ENCODE assay signal across 11 mouse cellular contexts in genomic region chr5:35313826-35314586, GRCm38 (mm10). TPM values are rescaled to one million over a fixed set of nuclear protein-coding genes. Genes with fewer than 3 reads are reported as not detected.
DNase-seq lines count a peak whose midpoint lies in the region; ATAC-seq and TF ChIP-seq lines count a peak whose summit lies in the region.
"Had no signal": no experiment of that assay in that cellular context is flagged by ENCODE, and none has a peak within 500 bp of the region (broad histone marks: within the 10 kb centered on the region; RNA-seq: fewer than 3 reads in every experiment).

No protein-coding gene starts in this region.

- peak overlapping the region; percentile 16 for H3K4me3 ChIP-seq in cerebellum, adult 2 months (replicated peaks; ENCODE audit: insufficient read depth, low read depth, low read length)
- H3K4me3 ChIP-seq in CH12.LX (replicated peaks in 1 of 3; ENCODE audit: low read depth in 2 of 3, low read length in 2 of 3, poor library complexity in 1 of 3): no peak overlapping the region
- H3K4me3 ChIP-seq in embryonic facial prominence, embryonic 14.5 days (ENCODE audit: low read depth, low read length): peak overlapping the region; percentile 27
- H3K4me3 ChIP-seq in liver, embryonic 15.5 days (replicated peaks): no peak overlapping the region
- H3K4me3 ChIP-seq: erythroblast, embryonic 14.5 days had no signal

- DNase-seq in cerebellum, adult 2 months: peak; percentile 53 to 59
- DNase-seq in cerebellum, postnatal 4 days (ENCODE audit: low spot score in 2 of 2): no peak
- DNase-seq in CH12.LX (ENCODE audit: extremely low read depth): no peak
- peak; percentile 8 for DNase-seq in embryonic facial prominence, embryonic 14.5 days (ENCODE audit: low spot score)
- DNase-seq in kidney, adult 18-20 months: peak; percentile 39
- peak; percentile 21 for DNase-seq in splenic B cell, adult 2 months (ENCODE audit: low read depth, low spot score)
- no peak for DNase-seq in adrenal gland, postnatal 10 days

- TF ChIP-seq POLR2A in cerebellum, adult 2 months (IDR thresholded peaks at IDR 0.05; ENCODE audit: borderline replicate concordance, insufficient read depth, low read length): no peak
- TF ChIP-seq POLR2A in CH12.LX (IDR thresholded peaks at IDR 0.05; ENCODE audit: low read depth, low read length): no peak

- in situ Hi-C loops in CH12.LX (cut with MboI; ENCODE audit: low pct_ligation_motif_present, low pct_unique_long_range_greater_than_20kb, low sequenced_read_pairs): no loop called here

- ATAC-seq in embryonic facial prominence, embryonic 14.5 days (ENCODE audit: low read depth): no peak; the same call in 1 of the 2 replicates
- ATAC-seq in liver, embryonic 15.5 days (ENCODE audit: insufficient read depth): no peak

- dilution Hi-C loops in CH12.LX (cut with MboI; ENCODE audit: extremely low pct_ligation_motif_present, extremely low pct_unique_long_range_greater_than_20kb, low sequenced_read_pairs): no loop called here

- peaks cover 24% of the 10 kb centered on the region for H3K4me1 ChIP-seq in cerebellum, adult 2 months (ENCODE audit: control insufficient read depth, insufficient read depth, low read length)
- H3K4me1 ChIP-seq in CH12.LX (ENCODE audit: control insufficient read depth in 1 of 2, insufficient read depth in 2 of 2): peaks cover 7% of the 10 kb centered on the region in 2 experiments
- no peaks in the 10 kb centered on the region; the same call in 1 of the 2 replicates for H3K4me1 ChIP-seq in embryonic facial prominence, embryonic 14.5 days (ENCODE audit: control insufficient read depth, insufficient read depth, low read length)
- no peaks in the 10 kb centered on the region for H3K4me1 ChIP-seq in liver, embryonic 15.5 days (replicated peaks)

- H3K27me3 ChIP-seq in cerebellum, adult 2 months (ENCODE audit: control insufficient read depth, insufficient read depth, low read length): no peaks in the 10 kb centered on the region; the same call in 1 of the 2 replicates
- peaks cover 92% of the 10 kb centered on the region for H3K27me3 ChIP-seq in CH12.LX (replicated peaks)
- peaks cover 19% of the 10 kb centered on the region for H3K27me3 ChIP-seq in embryonic facial prominence, embryonic 14.5 days (replicated peaks; ENCODE audit: control insufficient read depth, insufficient read depth, low read length)
- H3K27me3 ChIP-seq in liver, embryonic 15.5 days: peaks cover 28% of the 10 kb centered on the region
- H3K27me3 ChIP-seq in splenic B cell, adult 2 months (ENCODE audit: control insufficient read depth, insufficient read depth, low read length, poor library complexity, severe bottlenecking): no peaks in the 10 kb centered on the region

- no peaks in the 10 kb centered on the region for H3K36me3 ChIP-seq in CH12.LX (replicated peaks in 1 of 2; ENCODE audit: control insufficient read depth in 1 of 2, insufficient read depth in 1 of 2, low read length in 1 of 2)
- no peaks in the 10 kb centered on the region for H3K36me3 ChIP-seq in embryonic facial prominence, embryonic 14.5 days (ENCODE audit: control insufficient read depth, insufficient read depth, low read length)
- no peaks in the 10 kb centered on the region for H3K36me3 ChIP-seq in liver, embryonic 15.5 days (replicated peaks)
- H3K36me3 ChIP-seq in splenic B cell, adult 2 months (ENCODE audit: control insufficient read depth, insufficient read depth, low read length, poor library complexity, severe bottlenecking): no peaks in the 10 kb centered on the region

- no peak for TF ChIP-seq RAD21 in CH12.LX (IDR thresholded peaks at IDR 0.05; ENCODE audit: low read depth, low read length)

- no peak for TF ChIP-seq EP300 in CH12.LX (IDR thresholded peaks at IDR 0.05; ENCODE audit: low read length)

- 16% methylated on average over 18 of the region's 18 CpGs for WGBS in cerebellum, adult 2 months
- 16% methylated on average over 18 of the region's 18 CpGs for WGBS in embryonic facial prominence, embryonic 14.5 days
- WGBS in liver, embryonic 15.5 days (ENCODE audit: insufficient replicate concordance): 14% methylated on average over 18 of the region's 18 CpGs

- H3K9ac ChIP-seq in CH12.LX (ENCODE audit: insufficient read depth, low read depth): no peak overlapping the region
- H3K9ac ChIP-seq in embryonic facial prominence, embryonic 14.5 days (ENCODE audit: low read depth, low read length): 0 out of 2 replicates have a peak overlapping the region, but pooled peaks have one; percentile 30
- H3K9ac ChIP-seq in liver, embryonic 15.5 days: no peak overlapping the region

- H3K9me3 ChIP-seq in CH12.LX (replicated peaks; ENCODE audit: low read length): no peaks in the 10 kb centered on the region
- H3K9me3 ChIP-seq in embryonic facial prominence, embryonic 14.5 days (ENCODE audit: control insufficient read depth, low read length): no peaks in the 10 kb centered on the region
- no peaks in the 10 kb centered on the region for H3K9me3 ChIP-seq in liver, embryonic 15.5 days (replicated peaks)

- peak overlapping the region; percentile 95 for H3K4me2 ChIP-seq in CH12.LX (ENCODE audit: insufficient read depth, low read depth, poor library complexity, severe bottlenecking)
- peak overlapping the region; percentile 54 for H3K4me2 ChIP-seq in embryonic facial prominence, embryonic 14.5 days (ENCODE audit: low read depth, low read length)
- peak overlapping the region; percentile 0 for H3K4me2 ChIP-seq in liver, embryonic 15.5 days

- TF ChIP-seq CTCF in cerebellum, adult 2 months (IDR thresholded peaks at IDR 0.05; ENCODE audit: borderline replicate concordance, insufficient read depth, low read depth, low read length): no peak
- TF ChIP-seq CTCF in CH12.LX (conservative IDR thresholded peaks at IDR 0.05 in 1 of 2, IDR thresholded peaks at IDR 0.05 in 1 of 2; ENCODE audit: low read depth in 2 of 2, low read length in 2 of 2): no peak

- H3K79me2 ChIP-seq in CH12.LX (replicated peaks; ENCODE audit: control insufficient read depth, extremely low read depth, insufficient read depth, poor library complexity, severe bottlenecking): no peaks in the 10 kb centered on the region

- no peak overlapping the region for H3K27ac ChIP-seq in cerebellum, adult 2 months (ENCODE audit: insufficient read depth, low read length)
- H3K27ac ChIP-seq in CH12.LX (ENCODE audit: insufficient read depth, low read depth): no peak overlapping the region
- H3K27ac ChIP-seq in embryonic facial prominence, embryonic 14.5 days (replicated peaks; ENCODE audit: low read depth, low read length): no peak overlapping the region
- H3K27ac ChIP-seq in liver, embryonic 15.5 days (replicated peaks): no peak overlapping the region

TF ChIP-seq in CH12.LX, 34 proteins besides CTCF, POLR2A, EP300 and RAD21:
- TF ChIP-seq KAT2A (IDR thresholded peaks at IDR 0.05; ENCODE audit: insufficient replicate concordance, low read length): no peak
- TF ChIP-seq ZMIZ1 (IDR thresholded peaks at IDR 0.05; ENCODE audit: low read depth, low read length): no peak
- no peak for TF ChIP-seq GABPA (IDR thresholded peaks at IDR 0.05; ENCODE audit: insufficient replicate concordance, low read depth, low read length)
- no peak for TF ChIP-seq ETS1 (conservative IDR thresholded peaks at IDR 0.05; ENCODE audit: low read depth, low read length)
- TF ChIP-seq NELFE (IDR thresholded peaks at IDR 0.05; ENCODE audit: low read depth, low read length): no peak
- TF ChIP-seq CHD1 (IDR thresholded peaks at IDR 0.05; ENCODE audit: low read depth, low read length): no peak
- no peak for TF ChIP-seq MYC (IDR thresholded peaks at IDR 0.05; ENCODE audit: low read depth, low read length)
TF ChIP-seq in CH12.LX: peak in this region for 0.

RNA-seq across cellular contexts. Expression of gene Adra2c, which starts 35.9 kb away (rescaled TPM):
- 8.4 and 9.1 TPM in 2 replicates for polyA plus RNA-seq in cerebellum, adult 2 months (2012; rRNA removed)
- total RNA-seq in CH12.LX (2012; rRNA removed) (not detected in 2 replicates), CH12.LX (2014; rRNA removed) (not detected in 2 replicates)
- polyA plus RNA-seq in CH12.LX (2012; ENCODE audit: insufficient read length, low read depth): not detected in 2 replicates
- 0.31 and 0.53 TPM in 2 replicates for polyA plus RNA-seq in embryonic facial prominence, embryonic 14.5 days (2014; fragmentation: Nextera tagmentation; extraction: Ambion mirVana)
- not detected in 2 replicates for polyA plus RNA-seq in liver, embryonic 15.5 days (2015; fragmentation: Nextera tagmentation; extraction: Ambion mirVana)
- total RNA-seq in adrenal gland, postnatal 10 days (2021): 1 to 10 TPM in 1 of 2 experiments, under 1 TPM in 1; 0.69 to 1.2 TPM
- total RNA-seq: neutrophil, adult 5-6 weeks had no signal
- polyA plus RNA-seq: C2C12; erythroblast, embryonic 14.5 days had no signal

Comparison
In these comparisons a context has a peak if more than half of its experiments do, and no peak if none do; other contexts are left out.
1. DNase-seq: peak in cerebellum, adult 2 months (2 of 2), embryonic facial prominence, embryonic 14.5 days (single experiment), kidney, adult 18-20 months (single experiment) and splenic B cell, adult 2 months (single experiment); none in cerebellum, postnatal 4 days (0 of 2), CH12.LX (single experiment) and adrenal gland, postnatal 10 days (single experiment).
2. H3K4me3 ChIP-seq: peak in cerebellum, adult 2 months (single experiment) and embryonic facial prominence, embryonic 14.5 days (single experiment); none in CH12.LX (0 of 3) and liver, embryonic 15.5 days (single experiment).
3. H3K4me2 ChIP-seq: peak in every context shown above with its lines; median percentile 95 in CH12.LX; 54 in embryonic facial prominence, embryonic 14.5 days; 0 in liver, embryonic 15.5 days.